Mouse (Mus musculus) forebrain, embryonic 16.5 days (tissue): ENCODE results near the gene Kiz. TPM values are rescaled to one million over a fixed set of nuclear protein-coding genes. Genes with fewer than 3 reads are reported as not detected.

Source experiments
- ATAC-seq: fragments of 200-750 bp; cut with Nextera tagmentation; 2 replicates; pipeline ENCODE4 v1.8.0; 2017; ENCODE audit warnings: mild to moderate bottlenecking, moderate library complexity
- H3K27ac ChIP-seq: fragments of 300-500 bp; sonication (generic); 2 replicates; pipeline ENCODE4 v1.5.1; 2014; ENCODE audit warnings: low read length, control low read depth
- H3K27me3 ChIP-seq: fragments of 300-500 bp; sonication (generic); replicated peaks from 2 replicates; pipeline ENCODE4 v1.6.1; 2014; ENCODE audit warnings: low read length; ENCODE audit not compliant: control insufficient read depth, insufficient read depth
- H3K36me3 ChIP-seq: fragments of 300-500 bp; sonication (generic); 2 replicates; pipeline ENCODE4 v1.6.1; 2014; ENCODE audit not compliant: control insufficient read depth, insufficient read depth
- H3K4me1 ChIP-seq: fragments of 300-500 bp; sonication (generic); replicated peaks from 2 replicates; pipeline ENCODE4 v1.6.1; 2014; ENCODE audit warnings: low read length; ENCODE audit not compliant: control insufficient read depth, insufficient read depth
- H3K4me2 ChIP-seq: fragments of 300-500 bp; sonication (generic); 2 replicates; pipeline ENCODE4 v1.6.1; 2014; ENCODE audit warnings: mild to moderate bottlenecking, low read length, control low read depth
- H3K4me3 ChIP-seq: fragments of 300-500 bp; sonication (generic); replicated peaks from 2 replicates; pipeline ENCODE4 v1.5.1; 2014; ENCODE audit warnings: mild to moderate bottlenecking, low read length, control low read depth
- H3K9ac ChIP-seq: fragments of 300-500 bp; sonication (generic); replicated peaks from 2 replicates; pipeline ENCODE4 v1.6.1; 2014; ENCODE audit warnings: low read depth, low read length, control low read depth
- H3K9me3 ChIP-seq: fragments of 300-500 bp; sonication (generic); 2 replicates; pipeline ENCODE4 v1.6.1; 2016; ENCODE audit warnings: low read length; ENCODE audit not compliant: control insufficient read depth
- WGBS: fragments of 180-500 bp; shearing (Covaris S2); extraction: QIAGEN DNeasy Blood & Tissue Kit; methylation state at CpG from one replicate; pipeline ENCODE4 v1.1.7; 2014; 5-methylcytosine and 5-hydroxymethylcytosine counted together
- polyA plus RNA-seq: library from polyadenylated mRNA; unstranded; fragments of >200 nt; fragmentation: Nextera tagmentation; extraction: Ambion mirVana; gene quantifications from 2 replicates; pipeline ENCODE4 v1.2.1, GENCODE M21; 2015

Gene Kiz
- polyA plus RNA-seq, 1 experiment from 2014 or later = 23.6 TPM

DNA sequence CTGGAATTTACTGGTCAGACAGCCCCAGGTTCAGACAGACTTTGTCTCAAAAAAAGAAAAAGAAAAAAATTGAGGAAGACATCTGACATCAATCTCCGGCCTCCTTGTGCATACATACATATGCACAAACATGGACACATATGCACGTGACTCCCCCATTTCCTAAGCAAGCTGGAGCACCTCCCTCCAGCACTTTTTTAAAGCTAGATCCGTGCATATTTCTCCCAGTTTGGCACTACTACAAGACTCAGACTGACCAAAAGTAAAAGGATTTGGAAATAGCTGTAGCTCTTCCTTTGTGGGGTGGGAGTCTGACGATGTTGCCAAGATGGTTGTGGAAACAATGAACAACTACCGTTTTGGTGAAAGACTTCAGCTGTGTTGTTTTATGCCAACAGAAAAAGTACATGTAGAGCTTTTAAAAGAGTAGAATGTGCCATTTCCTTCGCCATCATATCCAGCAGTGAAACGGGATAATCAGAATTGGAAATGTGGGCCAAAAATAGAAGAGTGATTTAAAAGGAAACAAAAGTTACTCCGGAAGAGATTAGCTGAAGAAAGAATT, 28.7 kb downstream of the Kiz start:
- 8% methylated on average over 8 of the region's 8 CpGs for WGBS
- H3K4me2 ChIP-seq = peak overlapping the region; percentile 20
- H3K4me3 ChIP-seq = no peak overlapping the region
- H3K4me1 ChIP-seq = peaks cover 13% of the 10 kb centered on the region
- H3K9me3 ChIP-seq = no peaks in the 10 kb centered on the region
- no peak overlapping the region for H3K9ac ChIP-seq
- no peaks in the 10 kb centered on the region; the same call in 1 of the 2 replicates for H3K27me3 ChIP-seq
- no peak overlapping the region for H3K27ac ChIP-seq
- no peaks in the 10 kb centered on the region for H3K36me3 ChIP-seq
- peak; percentile 69; the same call in 1 of the 2 replicates for ATAC-seq

DNA sequence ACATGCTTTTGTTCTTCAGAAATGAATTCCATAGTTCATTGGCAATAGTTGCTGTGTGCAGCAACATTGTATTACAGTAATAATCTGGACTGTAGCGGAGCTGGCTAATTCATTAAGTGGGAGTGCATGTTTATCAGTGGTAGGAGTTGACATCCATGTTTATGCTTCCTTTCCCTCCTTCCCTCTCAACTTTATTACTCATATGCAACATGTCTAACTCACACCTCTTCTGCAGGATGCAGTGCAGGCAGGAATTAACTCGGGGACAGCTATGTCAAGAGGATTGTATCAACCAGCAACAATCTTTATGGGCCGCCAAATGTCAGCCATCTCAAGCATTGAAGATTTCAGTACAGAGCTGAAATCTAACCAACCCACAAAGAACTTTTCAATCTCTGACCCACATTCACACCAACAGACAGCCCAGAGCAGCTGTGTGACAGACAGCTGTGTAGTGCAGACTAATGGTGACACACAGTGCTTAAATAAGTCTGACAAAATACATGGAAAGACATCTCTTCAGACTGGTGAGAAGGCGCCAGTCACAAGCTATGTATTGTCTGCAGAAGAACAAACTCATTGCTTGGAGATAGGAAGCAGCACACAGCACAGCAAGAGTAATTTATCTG, 33.2 kb downstream of the Kiz start:
- Histone ChIP-seq H3K27ac (no peak overlapping the region), H3K27me3 (no peaks in the 10 kb centered on the region)

DNA sequence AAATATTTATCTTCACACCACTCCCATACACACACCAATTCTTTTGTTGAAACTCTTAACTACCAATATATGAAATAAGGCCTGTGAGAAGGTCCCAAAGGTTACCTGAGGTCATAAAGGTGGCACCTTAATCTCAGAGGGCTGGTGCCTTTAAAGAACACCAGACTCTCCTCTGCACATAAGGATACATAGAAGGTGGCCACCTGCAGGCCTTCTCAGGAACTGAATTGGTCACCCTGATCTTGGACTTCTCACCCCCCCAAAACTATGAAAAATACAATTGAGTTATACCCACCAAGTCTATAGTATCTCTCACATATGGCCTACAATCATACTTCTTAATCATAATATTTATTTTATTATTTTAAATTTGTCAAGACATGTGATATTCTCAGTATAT, 43.3 kb downstream of the Kiz start:
- H3K9ac ChIP-seq = no peak overlapping the region
- H3K4me3 ChIP-seq = no peak overlapping the region
- no peak overlapping the region for H3K27ac ChIP-seq
- H3K27me3 ChIP-seq = no peaks in the 10 kb centered on the region
- ATAC-seq = no peak
- H3K4me2 ChIP-seq = no peak overlapping the region
- no peaks in the 10 kb centered on the region; the same call in 1 of the 2 replicates for H3K36me3 ChIP-seq
- H3K4me1 ChIP-seq = no peaks in the 10 kb centered on the region
- no peaks in the 10 kb centered on the region for H3K9me3 ChIP-seq

More for the DNA sequence above, 33.2 kb downstream of the Kiz start:
- no peaks in the 10 kb centered on the region for H3K9me3 ChIP-seq
- H3K4me2 ChIP-seq = no peak overlapping the region
- H3K4me3 ChIP-seq = no peak overlapping the region
- H3K4me1 ChIP-seq = peaks cover 11% of the 10 kb centered on the region
- ATAC-seq = no peak
- H3K9ac ChIP-seq = no peak overlapping the region
- peaks cover 4% of the 10 kb centered on the region; the same call in 1 of the 2 replicates for H3K36me3 ChIP-seq
- 90% methylated on average over 4 of the region's 4 CpGs for WGBS

DNA sequence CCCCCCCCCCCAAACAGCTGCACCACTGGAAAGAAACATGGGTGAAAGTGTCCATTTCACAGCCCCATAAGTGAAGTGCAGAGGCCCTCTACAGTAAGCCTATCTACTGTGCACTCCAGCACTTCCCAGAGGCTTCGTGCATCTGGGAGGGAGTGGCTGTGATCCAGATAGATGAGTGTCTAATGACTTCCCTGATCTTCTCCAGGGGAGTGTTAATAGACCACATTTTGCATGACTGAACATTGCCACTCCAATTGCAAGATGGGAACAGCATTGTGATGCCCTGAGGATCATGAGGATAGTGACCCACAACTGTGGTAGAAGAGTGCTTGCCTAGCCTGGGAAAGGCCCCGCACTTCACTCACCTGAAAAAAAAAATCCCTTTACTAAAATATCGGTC, 60.4 kb downstream of the Kiz start:
- H3K9me3 ChIP-seq = no peaks in the 10 kb centered on the region
- WGBS = 84% methylated on average over 3 of the region's 3 CpGs
- H3K4me1 ChIP-seq = peaks cover 8% of the 10 kb centered on the region
- H3K9ac ChIP-seq = no peak overlapping the region
- ATAC-seq = no peak
- H3K4me3 ChIP-seq = no peak overlapping the region
- no peak overlapping the region for H3K4me2 ChIP-seq
- H3K27ac ChIP-seq = no peak overlapping the region
- no peaks in the 10 kb centered on the region for H3K27me3 ChIP-seq
- no peaks in the 10 kb centered on the region for H3K36me3 ChIP-seq

DNA sequence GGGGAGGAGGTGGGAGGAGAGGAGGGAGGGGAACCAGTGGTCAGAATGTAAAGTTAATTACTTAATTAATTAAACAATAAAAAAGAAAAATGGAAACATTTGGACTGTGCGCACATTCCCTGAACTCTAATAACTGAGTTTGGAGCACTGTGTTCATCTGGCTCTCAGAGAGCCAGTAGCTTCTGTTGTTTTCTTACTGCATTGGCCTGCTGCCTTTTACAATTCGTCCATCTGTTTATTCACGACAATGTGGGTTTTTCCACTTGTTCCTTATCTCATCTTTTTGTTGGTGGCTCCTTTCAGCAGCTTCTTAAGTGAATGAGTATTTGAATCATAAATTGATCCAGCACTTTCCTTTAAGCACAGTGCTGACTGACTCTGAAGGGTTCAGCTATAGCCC, 62.1 kb downstream of the Kiz start:
- H3K27me3 ChIP-seq = no peaks in the 10 kb centered on the region
- H3K4me2 ChIP-seq = no peak overlapping the region
- H3K36me3 ChIP-seq = no peaks in the 10 kb centered on the region
- H3K4me3 ChIP-seq = no peak overlapping the region
- 65% methylated on average over 3 of the region's 3 CpGs for WGBS
- H3K27ac ChIP-seq = no peak overlapping the region
- no peaks in the 10 kb centered on the region for H3K9me3 ChIP-seq
- H3K9ac ChIP-seq = no peak overlapping the region
- ATAC-seq = no peak
- H3K4me1 ChIP-seq = peaks cover 8% of the 10 kb centered on the region

DNA sequence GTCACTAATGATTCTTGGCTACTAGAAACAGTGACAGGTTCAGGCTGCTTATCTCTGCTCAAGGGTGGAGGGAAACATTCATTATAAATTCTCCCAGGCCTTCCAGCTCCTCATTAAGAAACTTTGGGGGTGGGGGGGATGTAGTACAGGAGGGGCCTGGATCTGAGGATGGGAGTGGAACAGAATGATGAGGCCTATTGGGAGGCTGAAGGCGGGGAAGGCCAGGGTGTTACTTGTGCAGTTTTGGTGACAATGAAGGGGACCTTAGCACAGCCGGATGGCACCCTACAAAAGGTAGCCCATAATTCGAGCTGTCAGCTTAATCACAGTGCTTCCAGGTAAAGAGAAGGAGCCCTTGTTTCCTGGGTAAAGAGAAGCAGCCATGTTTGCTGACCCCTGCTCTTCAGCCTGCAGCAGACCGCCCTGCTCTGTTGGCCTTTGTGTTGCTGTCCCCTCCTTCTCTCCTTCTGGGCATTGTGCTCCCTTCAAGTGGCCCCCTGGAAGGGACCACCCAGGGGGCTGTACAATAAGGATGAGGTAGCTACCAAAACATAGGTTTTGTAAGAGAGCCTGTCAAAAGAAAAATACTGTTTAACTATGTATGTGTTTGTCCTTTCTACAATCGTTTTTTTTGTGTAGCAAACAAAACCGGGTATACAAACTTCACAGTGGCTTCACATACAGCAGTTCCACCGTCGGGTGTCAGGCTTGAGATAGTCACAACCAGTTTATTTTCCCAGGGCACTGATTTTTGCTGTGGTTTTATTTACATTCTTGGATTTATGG, 64.9 kb downstream of the Kiz start:
- H3K9ac ChIP-seq = no peak overlapping the region
- H3K4me3 ChIP-seq = no peak overlapping the region
- WGBS = 7% methylated on average over 8 of the region's 8 CpGs
- no peak overlapping the region for H3K27ac ChIP-seq
- 0 out of 2 replicates have a peak, but pooled peaks have one; percentile 12 for ATAC-seq
- no peaks in the 10 kb centered on the region for H3K27me3 ChIP-seq
- H3K9me3 ChIP-seq = no peaks in the 10 kb centered on the region
- H3K4me2 ChIP-seq = no peak overlapping the region
- no peaks in the 10 kb centered on the region for H3K36me3 ChIP-seq
- peaks cover 8% of the 10 kb centered on the region for H3K4me1 ChIP-seq

DNA sequence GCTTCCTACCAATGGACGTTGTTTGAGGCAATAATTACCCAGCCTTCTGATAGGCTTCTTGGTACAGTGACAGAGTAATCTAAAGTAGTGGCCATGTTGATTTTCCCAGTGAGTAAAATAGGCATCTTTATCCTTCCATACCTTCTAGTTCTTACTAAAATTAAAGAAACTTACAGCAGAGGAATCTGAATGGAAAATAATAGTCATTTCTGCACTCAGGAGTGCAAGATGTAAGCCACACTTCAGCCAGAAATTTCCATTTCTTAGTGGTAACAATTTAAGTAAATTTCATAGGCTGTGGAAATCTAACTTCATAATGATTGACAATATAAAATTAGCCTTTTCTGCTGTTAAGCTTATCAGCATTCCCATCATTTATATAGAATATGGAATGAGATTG, 69.6 kb downstream of the Kiz start:
- Histone ChIP-seq H3K36me3 (no peaks in the 10 kb centered on the region), H3K9ac (no peak overlapping the region), H3K4me1 (peaks cover 5% of the 10 kb centered on the region), H3K27me3 (no peaks in the 10 kb centered on the region), H3K9me3 (no peaks in the 10 kb centered on the region), H3K27ac (no peak overlapping the region), H3K4me2 (no peak overlapping the region), H3K4me3 (no peak overlapping the region)
- 87% methylated on average over 1 of the region's 1 CpGs for WGBS
- no peak for ATAC-seq

DNA sequence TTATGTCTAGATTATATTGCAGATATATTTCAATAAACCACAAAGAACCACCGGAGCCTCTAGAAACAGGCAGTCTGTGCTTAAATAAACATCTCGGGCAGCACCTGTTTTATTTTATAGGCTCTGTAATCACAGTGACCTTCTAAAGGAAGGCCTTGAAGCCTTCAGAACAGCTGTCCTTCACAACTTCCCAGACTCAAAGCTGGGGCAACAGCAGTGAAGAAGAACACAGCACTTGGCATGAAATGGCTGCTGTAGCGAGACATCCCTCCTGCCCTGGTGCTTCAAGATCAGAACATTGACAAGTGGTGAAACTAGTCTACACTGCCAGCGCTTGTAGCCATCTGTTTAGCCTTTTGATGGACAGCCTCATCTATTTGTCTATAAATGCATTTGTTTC, 70.2 kb downstream of the Kiz start:
- Histone ChIP-seq H3K9me3 (no peaks in the 10 kb centered on the region), H3K4me1 (no peaks in the 10 kb centered on the region; the same call in 1 of the 2 replicates), H3K36me3 (no peaks in the 10 kb centered on the region), H3K9ac (no peak overlapping the region), H3K4me3 (no peak overlapping the region), H3K4me2 (no peak overlapping the region), H3K27ac (no peak overlapping the region), H3K27me3 (no peaks in the 10 kb centered on the region)
- WGBS = 78% methylated on average over 4 of the region's 4 CpGs
- ATAC-seq = no peak

DNA sequence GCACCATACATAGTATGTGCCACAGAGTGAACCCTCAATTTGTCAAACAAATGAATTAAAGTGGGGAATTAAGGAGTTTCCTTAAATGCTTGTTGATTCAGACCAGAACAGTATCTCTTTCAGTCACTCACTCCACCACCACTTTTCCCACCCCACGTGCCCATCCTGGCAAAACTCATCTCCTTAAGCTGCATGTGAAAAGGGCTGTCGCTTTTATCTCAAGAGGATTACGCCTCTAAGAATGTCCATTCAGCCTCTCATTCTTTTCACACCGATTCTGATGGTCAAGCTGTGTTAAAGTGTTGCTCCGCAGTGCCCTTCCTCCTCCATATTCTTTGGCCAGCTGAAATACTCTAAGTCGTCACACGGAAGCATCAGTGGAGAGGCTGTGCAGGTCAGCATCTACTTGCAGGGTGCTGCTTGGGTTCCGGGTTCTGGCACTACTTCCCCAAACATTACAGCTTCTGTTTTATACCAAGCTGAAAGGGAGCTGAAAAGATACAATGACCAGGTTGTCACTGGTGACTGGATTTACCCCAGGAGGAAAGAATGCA, 92.6 kb downstream of the Kiz start:
- Histone ChIP-seq H3K4me3 (no peak overlapping the region), H3K4me1 (no peaks in the 10 kb centered on the region), H3K27me3 (peaks cover 34% of the 10 kb centered on the region), H3K9me3 (no peaks in the 10 kb centered on the region), H3K9ac (no peak overlapping the region), H3K36me3 (no peaks in the 10 kb centered on the region), H3K27ac (no peak overlapping the region), H3K4me2 (no peak overlapping the region)
- 8% methylated on average over 8 of the region's 8 CpGs for WGBS
- no peak for ATAC-seq
